Mouse (Mus musculus) lung, postnatal 0 days (tissue): ENCODE results near the gene Etv5.

ENCODE experiments used
- CTCF ChIP-seq: IDR thresholded peaks from 2 replicates; pipeline ENCODE4 v1.5.1; 2016; ENCODE audit warnings: antibody characterized with exemption, mild to moderate bottlenecking
- EP300 ChIP-seq: IDR thresholded peaks from 2 replicates; pipeline ENCODE4 v1.6.1; 2016; ENCODE audit warnings: antibody characterized with exemption, mild to moderate bottlenecking, control low read depth

- TF ChIP-seq CTCF (peak; percentile 48), EP300 (no peak)
Observed at GRCm38 (mm10) chr16:22374898-22375297, 64.6 kb downstream of the Etv5 start.
